Mouse (Mus musculus): ENCODE measurements around the gene Abca1. TPM values are rescaled to one million over a fixed set of nuclear protein-coding genes. Genes with fewer than 3 reads are reported as not detected.

The Abca1 gene
- total RNA-seq, 2 experiments from 2014 or later: 148 to 154 TPM

- DNase-seq: peak; percentile 69 to 76
Measured at GRCm38 (mm10) chr4:53121516-53122227, 38.0 kb downstream of the Abca1 start.

GRCm38 (mm10) chr4:53121084-53121483 lies 38.6 kb downstream of the Abca1 start:
- no peak for DNase-seq

- peak; percentile 48 to 64 for DNase-seq
Measured at GRCm38 (mm10) chr4:53120038-53120685, 39.5 kb downstream of the Abca1 start.

- DNase-seq: no peak
Measured at GRCm38 (mm10) chr4:53118643-53119042, 41.1 kb downstream of the Abca1 start.

- peak; percentile 48 to 65 for DNase-seq
Measured at GRCm38 (mm10) chr4:53117610-53118009, 42.1 kb downstream of the Abca1 start.

- no peak for DNase-seq
Measured at GRCm38 (mm10) chr4:53117076-53117475, 42.6 kb downstream of the Abca1 start.

- peak in 1 of 2 experiments; percentile 53 for DNase-seq
Measured at GRCm38 (mm10) chr4:53115866-53116265, 43.8 kb downstream of the Abca1 start.

GRCm38 (mm10) chr4:53115410-53115809 lies 44.3 kb downstream of the Abca1 start:
- peak in 1 of 2 experiments; percentile 55 for DNase-seq

GRCm38 (mm10) chr4:53111919-53112355 lies 47.8 kb downstream of the Abca1 start:
- DNase-seq: no peak

- DNase-seq: no peak
Measured at GRCm38 (mm10) chr4:53110356-53110755, 49.3 kb downstream of the Abca1 start.

GRCm38 (mm10) chr4:53109381-53109928 lies 50.2 kb downstream of the Abca1 start:
- DNase-seq: no peak

GRCm38 (mm10) chr4:53108194-53108593 lies 51.5 kb downstream of the Abca1 start:
- no peak for DNase-seq

GRCm38 (mm10) chr4:53106732-53107131 lies 53.0 kb downstream of the Abca1 start:
- DNase-seq: no peak

- DNase-seq: no peak
Measured at GRCm38 (mm10) chr4:53106071-53106470, 53.6 kb downstream of the Abca1 start.

GRCm38 (mm10) chr4:53104634-53105033 lies 55.1 kb downstream of the Abca1 start:
- DNase-seq: no peak

- DNase-seq: no peak
Measured at GRCm38 (mm10) chr4:53102529-53102928, 57.2 kb downstream of the Abca1 start.

GRCm38 (mm10) chr4:53101306-53101705 lies 58.4 kb downstream of the Abca1 start:
- DNase-seq: no peak

- no peak for DNase-seq
Measured at GRCm38 (mm10) chr4:53100492-53100891, 59.2 kb downstream of the Abca1 start.

GRCm38 (mm10) chr4:53094850-53095249 lies 64.8 kb downstream of the Abca1 start:
- DNase-seq: peak in 1 of 2 experiments; percentile 34

GRCm38 (mm10) chr4:53094331-53094730 lies 65.4 kb downstream of the Abca1 start:
- DNase-seq: peak; percentile 53 to 68

- no peak for DNase-seq
Measured at GRCm38 (mm10) chr4:53093615-53094014, 66.1 kb downstream of the Abca1 start.

GRCm38 (mm10) chr4:53089641-53090040 lies 70.1 kb downstream of the Abca1 start:
- DNase-seq: no peak

- no peak for DNase-seq
Measured at GRCm38 (mm10) chr4:53088999-53089398, 70.7 kb downstream of the Abca1 start.

Measured in adrenal gland, postnatal 36 days (tissue).